Mouse (Mus musculus) left cerebral cortex, adult 18-20 months (tissue): ENCODE measurements around the gene Gata2. TPM values are rescaled to one million over a fixed set of nuclear protein-coding genes. Genes with fewer than 3 reads are reported as not detected.
"Not testable (repeated sequence)": the region's sequence is repeated elsewhere in the genome, so short reads cannot be mapped to it uniquely, and the experiment has no call there.

Experiments
- DNase-seq, 2 experiments: peaks; one replicate each; pipeline ENCODE4 v3.0.0; 2021 to 2022; ENCODE audit warnings: low spot score in 2 of 2, mixed read lengths in 1 of 2
- long read RNA-seq, 2 experiments: library from polyadenylated mRNA; stranded (forward); transcript quantifications; one replicate each; pipeline ENCODE4 v2.0.0; 2021
- total RNA-seq, 2 experiments: library from RNA; stranded (reverse); gene quantifications; 2 replicates each; pipeline ENCODE4 v1.2.3; 2021

The Gata2 gene
- total RNA-seq, result 1 to 10 TPM; 6.1 to 6.8 TPM
- long read RNA-seq, experiment 1, transcript Gata2-201 (6 exons, 3,571 nt), result major isoform, 12 of 14 reads
- long read RNA-seq, experiment 1, partial matches to known transcripts, result 1 of 14 reads
- long read RNA-seq, experiment 1, other reads (novel, unspliced or antisense), result 0 of 14 reads
- long read RNA-seq, experiment 2, partial matches to known transcripts, result 1 of 4 reads
- long read RNA-seq, experiment 2, other reads (novel, unspliced or antisense), result 0 of 4 reads

- DNase-seq, result no peak
These were observed at the start of gene Gata2 for GRCm38 (mm10) chr6:88193433-88194052. TSS of gene Gata2 (plus strand) at chr6:88193891.

GRCm38 (mm10) chr6:88145793-88146192, 47.9 kb upstream of the Gata2 start:
- DNase-seq, result no peak

GRCm38 (mm10) chr6:88146576-88146975, 47.1 kb upstream of the Gata2 start:
- no peak for DNase-seq

- peak in 1 of 2 experiments; percentile 4 for DNase-seq
These were observed 46.2 kb upstream of the Gata2 start for GRCm38 (mm10) chr6:88147411-88148003.

GRCm38 (mm10) chr6:88151335-88151734, 42.4 kb upstream of the Gata2 start:
- no peak for DNase-seq

- no peak for DNase-seq
These were observed 41.5 kb upstream of the Gata2 start for GRCm38 (mm10) chr6:88152127-88152705.

GRCm38 (mm10) chr6:88152979-88153378, 40.7 kb upstream of the Gata2 start:
- DNase-seq, result no peak

GRCm38 (mm10) chr6:88155614-88156013, 38.1 kb upstream of the Gata2 start:
- not testable (repeated sequence) for DNase-seq

- DNase-seq, result peak in 1 of 2 experiments; percentile 30
These were observed 34.9 kb upstream of the Gata2 start for GRCm38 (mm10) chr6:88158790-88159189.

GRCm38 (mm10) chr6:88166054-88166453, 27.6 kb upstream of the Gata2 start:
- no peak for DNase-seq

- DNase-seq, result no peak
These were observed 19.5 kb upstream of the Gata2 start for GRCm38 (mm10) chr6:88174191-88174590.

- DNase-seq, result no peak
These were observed 19.0 kb upstream of the Gata2 start for GRCm38 (mm10) chr6:88174676-88175075.

- no peak for DNase-seq
These were observed 9.0 kb upstream of the Gata2 start for GRCm38 (mm10) chr6:88184671-88185070.

- DNase-seq, result peak in 1 of 2 experiments; percentile 36
These were observed 5.5 kb upstream of the Gata2 start for GRCm38 (mm10) chr6:88188148-88188547.

- peak; percentile 65 for DNase-seq
These were observed 4.2 kb upstream of the Gata2 start for GRCm38 (mm10) chr6:88189312-88190042.

- no peak for DNase-seq
These were observed 3.7 kb upstream of the Gata2 start for GRCm38 (mm10) chr6:88190043-88190309.

- no peak for DNase-seq
These were observed 3.2 kb upstream of the Gata2 start for GRCm38 (mm10) chr6:88190310-88191023.

GRCm38 (mm10) chr6:88191024-88191365, 2.7 kb upstream of the Gata2 start:
- no peak for DNase-seq

GRCm38 (mm10) chr6:88191411-88192070, 2.1 kb upstream of the Gata2 start:
- DNase-seq, result no peak

GRCm38 (mm10) chr6:88192756-88193155, 935 bp upstream of the Gata2 start:
- DNase-seq, result no peak
